Mouse (Mus musculus) hindbrain, embryonic 13.5 days (tissue): Measurements from ENCODE around the gene Olfr112. TPM values are rescaled to one million over a fixed set of nuclear protein-coding genes. Genes with fewer than 3 reads are reported as not detected.

ENCODE experiments used
- polyA plus RNA-seq: library from polyadenylated mRNA; unstranded; fragments of >200 nt; fragmentation: Nextera tagmentation; extraction: Ambion mirVana; gene quantifications from 2 replicates; pipeline ENCODE4 v1.2.1, GENCODE M21; 2015

Gene Olfr112
- polyA plus RNA-seq, 1 experiment from 2014 or later = not detected

Other genes with a start within 250 kb of the Olfr112 start
- not detected in 2 replicates for gene Olfr103, start 229.8 kb downstream of the Olfr112 start, polyA plus RNA-seq
- not detected in 2 replicates for gene Olfr104-ps, start 209.9 kb downstream of the Olfr112 start, polyA plus RNA-seq
- not detected in 2 replicates for gene Olfr105-ps, start 190.4 kb downstream of the Olfr112 start, polyA plus RNA-seq
- not detected in 2 replicates for gene Olfr106-ps, start 179.1 kb downstream of the Olfr112 start, polyA plus RNA-seq
- not detected in 2 replicates for gene Olfr107, start 170.2 kb downstream of the Olfr112 start, polyA plus RNA-seq
- gene Olfr108, start 124.0 kb downstream of the Olfr112 start, polyA plus RNA-seq = not detected in 2 replicates
- not detected in 2 replicates for gene Olfr109, start 110.5 kb downstream of the Olfr112 start, polyA plus RNA-seq
- not detected in 2 replicates for gene H2-M2, start 85.9 kb downstream of the Olfr112 start, polyA plus RNA-seq
- not detected in 2 replicates for gene Olfr110, start 77.0 kb downstream of the Olfr112 start, polyA plus RNA-seq
- gene Olfr111, start 61.4 kb downstream of the Olfr112 start, polyA plus RNA-seq = not detected in 2 replicates
- not detected in 2 replicates for gene Olfr113, start 8.2 kb upstream of the Olfr112 start, polyA plus RNA-seq
- gene Olfr114, start 23.3 kb upstream of the Olfr112 start, polyA plus RNA-seq = not detected in 2 replicates
- gene Olfr115, start 57.7 kb upstream of the Olfr112 start, polyA plus RNA-seq = not detected in 2 replicates
- not detected in 2 replicates for gene Olfr116, start 57.7 kb upstream of the Olfr112 start, polyA plus RNA-seq
- gene Olfr117, start 94.3 kb upstream of the Olfr112 start, polyA plus RNA-seq = not detected in 2 replicates
- not detected in 2 replicates for gene Olfr118, start 97.5 kb upstream of the Olfr112 start, polyA plus RNA-seq
- not detected in 2 replicates for gene Olfr119, start 127.1 kb upstream of the Olfr112 start, polyA plus RNA-seq
- not detected in 2 replicates for gene Olfr120, start 152.4 kb upstream of the Olfr112 start, polyA plus RNA-seq
- not detected in 2 replicates for gene Olfr121, start 179.4 kb upstream of the Olfr112 start, polyA plus RNA-seq
- gene Olfr122, start 199.2 kb upstream of the Olfr112 start, polyA plus RNA-seq = not detected in 2 replicates
- not detected in 2 replicates for gene Olfr123, start 224.1 kb upstream of the Olfr112 start, polyA plus RNA-seq
- not detected in 2 replicates for gene Olfr124, start 230.4 kb upstream of the Olfr112 start, polyA plus RNA-seq